Mouse (Mus musculus): ENCODE data around the gene Rfx7.

DNA sequence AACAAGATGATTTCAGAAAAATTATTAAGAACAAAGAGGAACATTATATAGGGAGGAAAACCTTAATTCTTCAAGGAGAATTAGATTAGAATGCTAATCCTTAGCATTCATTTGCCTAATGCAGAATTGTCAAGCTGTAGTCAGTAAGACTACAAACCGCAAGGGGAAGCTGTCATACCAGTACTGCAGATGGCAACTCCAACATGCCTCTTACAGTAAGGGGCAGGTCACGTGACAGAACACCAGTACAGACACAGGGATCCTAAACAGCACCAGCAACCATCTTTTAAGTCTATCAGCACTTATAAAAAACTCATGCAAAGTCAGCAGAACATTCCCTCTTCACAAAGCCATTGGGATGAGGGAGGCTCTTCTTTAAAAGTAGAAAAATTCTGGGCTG lies 38.6 kb upstream of the Rfx7 start:
- TF ChIP-seq CTCF (IDR thresholded peaks at IDR 0.05) (no peak), EP300 (IDR thresholded peaks at IDR 0.05) (no peak)
